Mouse (Mus musculus): ENCODE results near the gene Myo1f.

GRCm38 (mm10) chr17:33637038-33637437 lies 81.5 kb downstream of the Myo1f start:
- TF ChIP-seq POLR2A (IDR thresholded peaks at IDR 0.05; ENCODE audit: control insufficient read depth, low read depth, low read length) (no peak), CTCF (IDR thresholded peaks at IDR 0.05; ENCODE audit: control insufficient read depth, insufficient read depth, insufficient replicate concordance, low read depth, low read length) (no peak)
